Mouse (Mus musculus): ENCODE measurements around the gene Iqsec1. TPM values are rescaled to one million over a fixed set of nuclear protein-coding genes. Genes with fewer than 3 reads are reported as not detected.

Gene Iqsec1
- polyA plus RNA-seq, 1 experiment from 2014 or later, result 5.1 TPM

DNA sequence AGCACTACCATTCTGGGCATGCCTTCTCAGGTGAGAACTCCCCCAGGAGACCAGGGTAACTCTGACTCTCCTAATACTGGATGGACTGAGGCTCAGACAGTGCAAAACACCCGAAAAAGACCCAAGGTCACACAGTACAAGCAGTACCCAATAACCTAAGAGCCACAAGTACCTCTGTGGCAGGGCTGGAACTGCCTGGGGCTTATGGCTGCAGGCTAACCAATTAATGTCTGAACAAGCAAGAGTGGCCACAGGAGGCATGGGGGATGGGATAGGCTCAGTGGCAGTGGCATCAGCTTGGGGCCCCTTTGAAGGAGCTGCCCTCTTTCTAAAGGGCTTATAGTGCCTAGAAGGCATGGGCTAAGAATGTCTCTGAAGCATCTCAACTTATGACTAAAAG lies 263.0 kb downstream of the Iqsec1 start:
- Histone ChIP-seq H3K4me3 (ENCODE audit: low read depth, low read length) (no peak overlapping the region), H3K4me2 (replicated peaks; ENCODE audit: low read depth) (no peak overlapping the region), H3K9me3 (ENCODE audit: control insufficient read depth, low read length) (no peaks in the 10 kb centered on the region), H3K36me3 (ENCODE audit: control insufficient read depth, insufficient read depth, low read length) (no peaks in the 10 kb centered on the region), H3K27me3 (ENCODE audit: control insufficient read depth, insufficient read depth, low read length) (no peaks in the 10 kb centered on the region), H3K4me1 (replicated peaks; ENCODE audit: control insufficient read depth, insufficient read depth) (0 out of 2 replicates have a peak, but pooled peaks cover 4% of the 10 kb centered on the region), H3K9ac (ENCODE audit: low read length) (no peak overlapping the region), H3K27ac (replicated peaks) (no peak overlapping the region)
- DNase-seq (ENCODE audit: low spot score), result no peak
- TF ChIP-seq CTCF (IDR thresholded peaks at IDR 0.05; ENCODE audit: low read depth), result no peak
- no peak for TF ChIP-seq EP300 (optimal IDR thresholded peaks at IDR 0.05)
- no peak for ATAC-seq (ENCODE audit: low FRiP score, low TSS enrichment)
- 74% methylated on average over 1 of the region's 1 CpGs for WGBS

GRCm38 (mm10) chr6:90722993-90723392 lies 265.5 kb downstream of the Iqsec1 start:
- ATAC-seq (ENCODE audit: low FRiP score, low TSS enrichment) (no peak), DNase-seq (ENCODE audit: low spot score) (no peak)
- Histone ChIP-seq H3K9ac (ENCODE audit: low read length) (no peak overlapping the region), H3K36me3 (ENCODE audit: control insufficient read depth, insufficient read depth, low read length) (no peaks in the 10 kb centered on the region), H3K4me1 (replicated peaks; ENCODE audit: control insufficient read depth, insufficient read depth) (0 out of 2 replicates have a peak, but pooled peaks cover 2% of the 10 kb centered on the region), H3K27me3 (ENCODE audit: control insufficient read depth, insufficient read depth, low read length) (no peaks in the 10 kb centered on the region), H3K4me3 (ENCODE audit: low read depth, low read length) (no peak overlapping the region), H3K4me2 (replicated peaks; ENCODE audit: low read depth) (no peak overlapping the region), H3K27ac (replicated peaks) (no peak overlapping the region), H3K9me3 (ENCODE audit: control insufficient read depth, low read length) (no peaks in the 10 kb centered on the region)
- 53% methylated on average over 3 of the region's 3 CpGs for WGBS
- TF ChIP-seq EP300 (optimal IDR thresholded peaks at IDR 0.05) (no peak), CTCF (IDR thresholded peaks at IDR 0.05; ENCODE audit: low read depth) (no peak)

DNA sequence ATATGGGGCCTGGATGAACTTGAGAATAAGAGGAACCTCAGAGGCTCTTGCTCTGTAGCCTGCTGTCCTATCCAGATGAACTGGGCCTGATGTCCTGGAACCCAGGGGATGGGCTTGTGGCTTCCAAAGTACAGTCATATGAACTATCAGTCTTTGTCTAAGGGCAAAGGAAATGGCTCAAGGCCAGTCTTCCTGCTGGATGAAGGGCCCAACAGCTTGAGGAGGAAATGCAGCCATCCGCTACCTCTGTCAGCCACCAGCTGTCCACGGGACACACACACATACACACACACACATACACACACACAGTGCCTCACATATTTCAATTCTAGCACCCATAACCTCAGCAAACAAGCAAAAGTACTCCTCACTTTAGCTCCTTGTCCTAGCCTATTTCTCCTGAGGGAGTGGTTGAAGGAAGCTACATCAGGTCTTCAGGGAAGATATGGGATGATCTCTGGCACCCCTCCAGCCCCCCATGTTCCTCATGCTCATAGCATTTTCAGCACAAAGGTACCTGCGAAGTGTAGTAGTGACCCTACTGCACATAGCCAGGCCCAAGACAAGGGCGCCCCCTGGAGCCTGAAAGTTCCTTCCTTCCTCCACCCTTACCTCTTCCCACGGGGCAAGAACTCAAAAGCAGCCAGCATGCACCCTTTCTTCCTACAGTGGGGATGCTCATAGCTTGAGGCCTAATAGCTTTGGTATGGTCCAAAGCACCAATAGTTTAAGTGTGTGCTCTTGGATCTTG lies 267.3 kb downstream of the Iqsec1 start:
- Histone ChIP-seq H3K9me3 (ENCODE audit: control insufficient read depth, low read length) (no peaks in the 10 kb centered on the region), H3K27me3 (ENCODE audit: control insufficient read depth, insufficient read depth, low read length) (no peaks in the 10 kb centered on the region), H3K36me3 (ENCODE audit: control insufficient read depth, insufficient read depth, low read length) (no peaks in the 10 kb centered on the region), H3K4me1 (replicated peaks; ENCODE audit: control insufficient read depth, insufficient read depth) (no peaks in the 10 kb centered on the region), H3K4me2 (replicated peaks; ENCODE audit: low read depth) (no peak overlapping the region), H3K27ac (replicated peaks) (no peak overlapping the region), H3K9ac (ENCODE audit: low read length) (no peak overlapping the region), H3K4me3 (ENCODE audit: low read depth, low read length) (no peak overlapping the region)
- WGBS, result 59% methylated on average over 5 of the region's 5 CpGs
- TF ChIP-seq CTCF (IDR thresholded peaks at IDR 0.05; ENCODE audit: low read depth), result peak; percentile 79
- TF ChIP-seq EP300 (optimal IDR thresholded peaks at IDR 0.05), result no peak
- ATAC-seq (ENCODE audit: low FRiP score, low TSS enrichment) (no peak), DNase-seq (ENCODE audit: low spot score) (peak; percentile 72)

- Histone ChIP-seq H3K4me3 (ENCODE audit: low read depth, low read length) (no peak overlapping the region), H3K9ac (ENCODE audit: low read length) (no peak overlapping the region), H3K4me2 (replicated peaks; ENCODE audit: low read depth) (no peak overlapping the region), H3K27ac (replicated peaks) (no peak overlapping the region), H3K36me3 (ENCODE audit: control insufficient read depth, insufficient read depth, low read length) (no peaks in the 10 kb centered on the region), H3K27me3 (ENCODE audit: control insufficient read depth, insufficient read depth, low read length) (no peaks in the 10 kb centered on the region), H3K4me1 (replicated peaks; ENCODE audit: control insufficient read depth, insufficient read depth) (peaks cover 3% of the 10 kb centered on the region; the same call in 1 of the 2 replicates), H3K9me3 (ENCODE audit: control insufficient read depth, low read length) (no peaks in the 10 kb centered on the region)
- DNase-seq (ENCODE audit: low spot score) (no peak), ATAC-seq (ENCODE audit: low FRiP score, low TSS enrichment) (no peak)
- WGBS, result 63% methylated on average over 3 of the region's 3 CpGs
- TF ChIP-seq EP300 (optimal IDR thresholded peaks at IDR 0.05), result no peak
- TF ChIP-seq CTCF (IDR thresholded peaks at IDR 0.05; ENCODE audit: low read depth), result no peak
Measured at GRCm38 (mm10) chr6:90720201-90720600, 268.3 kb downstream of the Iqsec1 start.

DNA sequence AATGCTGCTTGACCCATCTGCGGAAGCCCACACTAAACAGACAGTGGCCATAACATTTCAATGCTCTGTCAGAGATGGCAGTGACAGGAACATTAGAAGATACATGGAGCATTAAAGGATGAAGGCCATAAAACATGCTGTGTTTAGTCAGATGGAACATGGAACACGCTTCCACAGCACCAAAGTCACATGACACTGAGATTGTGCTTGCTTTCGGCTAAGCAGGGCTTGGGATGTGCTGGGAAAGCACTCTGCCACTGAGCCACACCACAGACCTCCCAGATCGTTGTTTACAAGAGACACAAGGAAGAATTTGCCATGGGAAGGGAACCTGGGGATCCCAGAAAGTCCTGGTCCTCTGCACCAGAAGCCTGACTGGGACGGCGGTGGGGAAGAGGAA lies 269.1 kb downstream of the Iqsec1 start:
- H3K4me3 ChIP-seq (ENCODE audit: low read depth, low read length), result no peak overlapping the region
- H3K9me3 ChIP-seq (ENCODE audit: control insufficient read depth, low read length), result no peaks in the 10 kb centered on the region
- TF ChIP-seq EP300 (optimal IDR thresholded peaks at IDR 0.05) (no peak), CTCF (IDR thresholded peaks at IDR 0.05; ENCODE audit: low read depth) (no peak)
- DNase-seq (ENCODE audit: low spot score), result no peak
- no peak overlapping the region for H3K4me2 ChIP-seq (replicated peaks; ENCODE audit: low read depth)
- H3K27me3 ChIP-seq (ENCODE audit: control insufficient read depth, insufficient read depth, low read length), result no peaks in the 10 kb centered on the region
- no peak for ATAC-seq (ENCODE audit: low FRiP score, low TSS enrichment)
- no peaks in the 10 kb centered on the region for H3K36me3 ChIP-seq (ENCODE audit: control insufficient read depth, insufficient read depth, low read length)
- peaks cover 8% of the 10 kb centered on the region for H3K4me1 ChIP-seq (replicated peaks; ENCODE audit: control insufficient read depth, insufficient read depth)
- no peak overlapping the region for H3K9ac ChIP-seq (ENCODE audit: low read length)
- H3K27ac ChIP-seq (replicated peaks), result no peak overlapping the region
- 78% methylated on average over 6 of the region's 6 CpGs for WGBS

DNA sequence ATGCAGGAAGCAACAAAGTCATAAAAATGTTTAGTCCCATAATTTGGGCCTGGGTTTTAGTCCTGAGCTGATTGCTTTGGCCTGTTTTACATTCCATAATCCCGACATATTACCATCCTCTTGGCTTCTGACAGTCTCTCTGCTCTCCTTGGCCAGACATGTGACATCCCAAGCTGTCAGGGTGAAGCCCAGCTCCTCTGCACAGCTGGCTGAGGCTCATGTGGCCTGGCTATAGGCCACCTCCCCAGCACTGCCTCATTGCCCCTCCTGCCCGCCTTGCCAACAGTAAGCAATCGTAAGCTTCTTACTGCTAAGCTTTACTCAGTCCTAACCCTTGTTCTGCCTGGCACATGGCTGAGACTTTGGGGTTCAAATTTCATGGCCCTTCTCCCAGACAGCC lies 270.0 kb downstream of the Iqsec1 start:
- no peak overlapping the region for H3K4me2 ChIP-seq (replicated peaks; ENCODE audit: low read depth)
- H3K4me1 ChIP-seq (replicated peaks; ENCODE audit: control insufficient read depth, insufficient read depth), result peaks cover 12% of the 10 kb centered on the region
- no peak overlapping the region for H3K27ac ChIP-seq (replicated peaks)
- H3K9me3 ChIP-seq (ENCODE audit: control insufficient read depth, low read length), result no peaks in the 10 kb centered on the region
- TF ChIP-seq EP300 (optimal IDR thresholded peaks at IDR 0.05), result no peak
- TF ChIP-seq CTCF (IDR thresholded peaks at IDR 0.05; ENCODE audit: low read depth), result no peak
- H3K9ac ChIP-seq (ENCODE audit: low read length), result no peak overlapping the region
- no peaks in the 10 kb centered on the region for H3K27me3 ChIP-seq (ENCODE audit: control insufficient read depth, insufficient read depth, low read length)
- no peaks in the 10 kb centered on the region for H3K36me3 ChIP-seq (ENCODE audit: control insufficient read depth, insufficient read depth, low read length)
- ATAC-seq (ENCODE audit: low FRiP score, low TSS enrichment) (no peak), DNase-seq (ENCODE audit: low spot score) (no peak)
- H3K4me3 ChIP-seq (ENCODE audit: low read depth, low read length), result no peak overlapping the region
- 68% methylated on average over 3 of the region's 3 CpGs for WGBS

Data from stomach, postnatal 0 days (tissue).